Mouse (Mus musculus) heart, adult 2 months (tissue): ENCODE measurements around the gene Sema4g. TPM values are rescaled to one million over a fixed set of nuclear protein-coding genes. Genes with fewer than 3 reads are reported as not detected.

Source experiments
- DNase-seq, 2 experiments: peaks; one replicate each; pipeline ENCODE4 v3.0.0; 2021
- H3K27ac ChIP-seq: fragments of 200-600 bp; 2 replicates; pipeline ENCODE4 v1.8.1; 2022
- H3K27me3 ChIP-seq: fragments of 200-500 bp; 2 replicates; pipeline ENCODE4 v1.6.1; 2012; ENCODE audit warnings: mild to moderate bottlenecking, low read length, inconsistent platforms, mixed read lengths; ENCODE audit not compliant: control insufficient read depth, insufficient read depth
- H3K36me3 ChIP-seq: fragments of 200-500 bp; 2 replicates; pipeline ENCODE4 v1.6.1; 2012; ENCODE audit warnings: low read length, inconsistent platforms; ENCODE audit not compliant: control insufficient read depth, insufficient read depth
- H3K4me1 ChIP-seq: fragments of 200-500 bp; 2 replicates; pipeline ENCODE4 v1.6.1; 2011; ENCODE audit warnings: low read length; ENCODE audit not compliant: control insufficient read depth, insufficient read depth
- H3K4me3 ChIP-seq: fragments of 200-600 bp; 2 replicates; pipeline ENCODE4 v1.8.1; 2022
- H3K79me2 ChIP-seq: fragments of 200-500 bp; replicated peaks from 2 replicates; pipeline ENCODE4 v1.6.1; 2012; ENCODE audit warnings: mild to moderate bottlenecking, inconsistent platforms, low read length, moderate library complexity, mixed read lengths; ENCODE audit not compliant: control insufficient read depth, insufficient read depth
- H3K9ac ChIP-seq: fragments of 200-500 bp; 2 replicates; pipeline ENCODE4 v1.6.1; 2012; ENCODE audit warnings: low read depth, mild to moderate bottlenecking, control low read depth, inconsistent platforms, low read length, mixed read lengths
- CTCF ChIP-seq: fragments of 200-600 bp; IDR thresholded peaks from 2 replicates; pipeline ENCODE4 v1.8.1; 2022; ENCODE audit warnings: antibody characterized with exemption, mild to moderate bottlenecking, moderate library complexity
- EP300 ChIP-seq: fragments of 200-500 bp; IDR thresholded peaks from 2 replicates; pipeline ENCODE4 v1.6.1; 2011; ENCODE audit warnings: low read depth, low read length, control low read depth; ENCODE audit not compliant: insufficient read depth
- POLR2A ChIP-seq: fragments of 200-500 bp; IDR thresholded peaks from 2 replicates; pipeline ENCODE4 v1.6.1; 2011; ENCODE audit warnings: mild to moderate bottlenecking, low read depth, low read length, control low read depth; ENCODE audit not compliant: insufficient read depth
- WGBS: fragments of 180-500 bp; shearing (Covaris S2); methylation state at CpG from one replicate; pipeline ENCODE4 v1.1.7; 2018; 5-methylcytosine and 5-hydroxymethylcytosine counted together
- intact Hi-C: fragments of 180-260 bp; cut with DNase I; formaldehyde crosslinking; loops from one replicate; pipeline ENCODE4 v1.15.1; 2025
- polyA plus RNA-seq: library from polyadenylated mRNA; depleted of rRNA; stranded (reverse); fragments of >200 nt; gene quantifications from 2 replicates; pipeline ENCODE4 v1.2.3, GENCODE M21; 2012
- total RNA-seq, 2 experiments: library from RNA; stranded (reverse); gene quantifications; 2 replicates each; pipeline ENCODE4 v1.2.3; 2021

The Sema4g gene
- total and polyA plus RNA-seq, 3 experiments: 0.32 to 0.94 (median 0.37) TPM

GRCm38 (mm10) chr19:44997786-44998185, 8.9 kb downstream of the Sema4g start:
- H3K9ac ChIP-seq: no peak overlapping the region
- no peak overlapping the region for H3K27ac ChIP-seq
- WGBS: 77% methylated on average over 11 of the region's 11 CpGs
- H3K36me3 ChIP-seq: no peaks in the 10 kb centered on the region
- intact Hi-C loops: no loop called here
- no peaks in the 10 kb centered on the region for H3K27me3 ChIP-seq
- no peak for DNase-seq
- no peak for TF ChIP-seq CTCF
- no peak for TF ChIP-seq POLR2A
- TF ChIP-seq EP300: no peak
- H3K4me3 ChIP-seq: no peak overlapping the region
- no peaks in the 10 kb centered on the region for H3K4me1 ChIP-seq
- no peaks in the 10 kb centered on the region for H3K79me2 ChIP-seq

GRCm38 (mm10) chr19:44999647-45000046, 10.7 kb downstream of the Sema4g start:
- Histone ChIP-seq H3K27me3 (no peaks in the 10 kb centered on the region), H3K79me2 (no peaks in the 10 kb centered on the region), H3K36me3 (no peaks in the 10 kb centered on the region), H3K4me3 (no peak overlapping the region), H3K27ac (no peak overlapping the region), H3K9ac (no peak overlapping the region), H3K4me1 (no peaks in the 10 kb centered on the region)
- no peak for DNase-seq
- TF ChIP-seq EP300 (no peak), CTCF (no peak), POLR2A (no peak)
- intact Hi-C loops: no loop called here
- 81% methylated on average over 8 of the region's 8 CpGs for WGBS

GRCm38 (mm10) chr19:45002301-45002700, 13.4 kb downstream of the Sema4g start:
- whole genome bisulfite sequencing: 61% methylated on average over 3 of the region's 3 CpGs

GRCm38 (mm10) chr19:45003740-45004516, 15.0 kb downstream of the Sema4g start:
- Histone ChIP-seq H3K27me3 (no peaks in the 10 kb centered on the region), H3K9ac (no peak overlapping the region), H3K79me2 (no peaks in the 10 kb centered on the region), H3K4me3 (no peak overlapping the region), H3K36me3 (peaks cover 4% of the 10 kb centered on the region; the same call in 1 of the 2 replicates), H3K4me1 (peaks cover 3% of the 10 kb centered on the region), H3K27ac (no peak overlapping the region)
- 87% methylated on average over 7 of the region's 7 CpGs for WGBS
- TF ChIP-seq EP300: no peak
- no peak for TF ChIP-seq POLR2A
- TF ChIP-seq CTCF: no peak
- intact Hi-C loops: no loop called here
- DNase-seq: no peak

More at GRCm38 (mm10) chr19:45002301-45002700, 13.4 kb downstream of the Sema4g start:
- intact Hi-C loops: no loop called here
- Histone ChIP-seq H3K4me1 (peaks cover 1% of the 10 kb centered on the region; the same call in 1 of the 2 replicates), H3K9ac (no peak overlapping the region), H3K27ac (no peak overlapping the region), H3K36me3 (peaks cover 4% of the 10 kb centered on the region; the same call in 1 of the 2 replicates), H3K79me2 (no peaks in the 10 kb centered on the region), H3K4me3 (no peak overlapping the region), H3K27me3 (no peaks in the 10 kb centered on the region)
- peak; percentile 39 for TF ChIP-seq CTCF
- TF ChIP-seq POLR2A: no peak
- DNase-seq: no peak

- DNase-seq: peak; percentile 63 to 75
- WGBS: 10% methylated on average over 16 of the region's 16 CpGs
- Histone ChIP-seq H3K27me3 (no peaks in the 10 kb centered on the region), H3K4me1 (peaks cover 3% of the 10 kb centered on the region), H3K79me2 (no peaks in the 10 kb centered on the region), H3K9ac (peak within 1 kb of the TSS; percentile 78), H3K36me3 (peaks cover 4% of the 10 kb centered on the region; the same call in 1 of the 2 replicates), H3K27ac (peak within 1 kb of the TSS; percentile 76), H3K4me3 (peak within 1 kb of the TSS; percentile 98)
- intact Hi-C loops: no loop called here
- TF ChIP-seq CTCF: no peak
- TF ChIP-seq POLR2A: no peak
- no peak for TF ChIP-seq EP300
Measured at GRCm38 (mm10) chr19:45005444-45005843, 16.5 kb downstream of the Sema4g start, which contains the start of gene Twnk. Gene Twnk (plus strand): TSS chr19:45005663.

GRCm38 (mm10) chr19:45005957-45006712, 17.2 kb downstream of the Sema4g start, which contains the start of gene Mrpl43:
Gene Mrpl43 (minus strand): TSS chr19:45006442.
- H3K27ac ChIP-seq: peak within 1 kb of the TSS; percentile 76
- intact Hi-C loops: no loop called here
- TF ChIP-seq EP300 (no peak), CTCF (no peak), POLR2A (peak; percentile 47)
- no peaks in the 10 kb centered on the region for H3K27me3 ChIP-seq
- peak within 1 kb of the TSS; percentile 98 for H3K4me3 ChIP-seq
- DNase-seq: peak; percentile 95 to 98
- peaks cover 3% of the 10 kb centered on the region for H3K4me1 ChIP-seq
- peaks cover 4% of the 10 kb centered on the region; the same call in 1 of the 2 replicates for H3K36me3 ChIP-seq
- peak within 1 kb of the TSS; percentile 78 for H3K9ac ChIP-seq
- H3K79me2 ChIP-seq: no peaks in the 10 kb centered on the region
- WGBS: under 1% methylated on average over 82 of the region's 82 CpGs
